Mouse (Mus musculus): ENCODE data around the gene Abr.

GRCm38 (mm10) chr11:76530966-76531678 is 91.0 kb downstream of the Abr start:
- TF ChIP-seq CTCF (IDR thresholded peaks at IDR 0.05; ENCODE audit: extremely low read depth, insufficient read depth, low read length): no peak
- no peak for TF ChIP-seq POLR2A (IDR thresholded peaks at IDR 0.05; ENCODE audit: extremely low read depth, insufficient read depth, low read length)

All from cortical plate, adult 2 months (tissue).